In genomic region chr8:92678407-92678806, GRCm38 (mm10) we compare ENCODE assay signal across 10 mouse cellular contexts. TPM values are rescaled to one million over a fixed set of nuclear protein-coding genes. Genes with fewer than 3 reads are reported as not detected.
A peak's percentile ranks its signal among the peaks of the same experiment; 100 is the strongest.
DNase-seq lines count a peak whose midpoint lies in the region; ATAC-seq and TF ChIP-seq lines count a peak whose summit lies in the region.
"Had no signal": no experiment of that assay in that cellular context is flagged by ENCODE, and none has a peak within 500 bp of the region (broad histone marks: within the 10 kb centered on the region; RNA-seq: fewer than 3 reads in every experiment).

No protein-coding gene starts in this region.

- no peak overlapping the region for H3K9ac ChIP-seq in lung, embryonic 14.5 days
- no peak overlapping the region for H3K9ac ChIP-seq in lung, postnatal 0 days (replicated peaks; ENCODE audit: low read depth)
- H3K9ac ChIP-seq in intestine, embryonic 14.5 days (ENCODE audit: low read length), result no peak overlapping the region
- no peak overlapping the region for H3K9ac ChIP-seq in limb, embryonic 14.5 days (ENCODE audit: low read depth, low read length, severe bottlenecking)
- H3K9ac ChIP-seq in stomach, postnatal 0 days (ENCODE audit: low read length), result no peak overlapping the region

- 12% methylated on average over 16 of the region's 16 CpGs for WGBS in lung, embryonic 14.5 days
- 14% methylated on average over 16 of the region's 16 CpGs for WGBS in lung, postnatal 0 days
- 12% methylated on average over 16 of the region's 16 CpGs for WGBS in intestine, embryonic 14.5 days
- WGBS in limb, embryonic 14.5 days, result 12% methylated on average over 16 of the region's 16 CpGs
- WGBS in stomach, postnatal 0 days, result 13% methylated on average over 16 of the region's 16 CpGs

- TF ChIP-seq EP300 in lung, postnatal 0 days (IDR thresholded peaks at IDR 0.05), result no peak
- no peak for TF ChIP-seq EP300 in stomach, postnatal 0 days (optimal IDR thresholded peaks at IDR 0.05)

- H3K4me3 ChIP-seq in lung, embryonic 14.5 days (ENCODE audit: low read depth, low read length), result no peak overlapping the region; the same call in 1 of the 2 replicates
- H3K4me3 ChIP-seq in lung, postnatal 0 days (ENCODE audit: low read depth, low read length), result no peak overlapping the region
- peak overlapping the region; percentile 10; the same call in 1 of the 2 replicates for H3K4me3 ChIP-seq in intestine, embryonic 14.5 days (ENCODE audit: low read depth, low read length)
- peak overlapping the region; percentile 18 for H3K4me3 ChIP-seq in limb, embryonic 14.5 days (replicated peaks; ENCODE audit: low read length)
- no peak overlapping the region for H3K4me3 ChIP-seq in stomach, postnatal 0 days (ENCODE audit: low read depth, low read length)

- H3K27me3 ChIP-seq in lung, embryonic 14.5 days (ENCODE audit: insufficient read depth, low read length), result peaks cover 78% of the 10 kb centered on the region
- peaks cover 58% of the 10 kb centered on the region for H3K27me3 ChIP-seq in lung, postnatal 0 days (replicated peaks; ENCODE audit: insufficient read depth, low read length)
- H3K27me3 ChIP-seq in intestine, embryonic 14.5 days (replicated peaks; ENCODE audit: control insufficient read depth, insufficient read depth, low read length), result peaks cover 79% of the 10 kb centered on the region
- H3K27me3 ChIP-seq in limb, embryonic 14.5 days (ENCODE audit: control insufficient read depth, insufficient read depth, low read length), result peaks cover 72% of the 10 kb centered on the region
- H3K27me3 ChIP-seq in stomach, postnatal 0 days (ENCODE audit: control insufficient read depth, insufficient read depth, low read length), result peaks cover 24% of the 10 kb centered on the region

- H3K4me1 ChIP-seq in lung, embryonic 14.5 days (ENCODE audit: insufficient read depth), result no peaks in the 10 kb centered on the region
- no peaks in the 10 kb centered on the region for H3K4me1 ChIP-seq in lung, postnatal 0 days (ENCODE audit: insufficient read depth, low read depth, low read length)
- H3K4me1 ChIP-seq in intestine, embryonic 14.5 days (replicated peaks; ENCODE audit: control insufficient read depth, insufficient read depth, low read length), result peaks cover 9% of the 10 kb centered on the region; the same call in 1 of the 2 replicates
- H3K4me1 ChIP-seq in limb, embryonic 14.5 days (ENCODE audit: control insufficient read depth, insufficient read depth, low read length), result peaks cover 13% of the 10 kb centered on the region
- H3K4me1 ChIP-seq in stomach, postnatal 0 days (replicated peaks; ENCODE audit: control insufficient read depth, insufficient read depth), result peaks cover 4% of the 10 kb centered on the region

- DNase-seq in lung, embryonic 14.5 days, result peak; percentile 5
- DNase-seq in lung, postnatal 0 days (ENCODE audit: low spot score), result no peak
- peak; percentile 57 for DNase-seq in intestine, embryonic 14.5 days (ENCODE audit: low spot score)
- DNase-seq in limb, embryonic 14.5 days (ENCODE audit: low spot score), result no peak
- peak; percentile 65 for DNase-seq in stomach, postnatal 0 days (ENCODE audit: low spot score)
- DNase-seq in frontal cortex, postnatal 36 days (ENCODE audit: low spot score in 2 of 2), result no peak
- no peak for DNase-seq in layer of hippocampus, adult 9-11 months
- DNase-seq: cerebellum, adult 2 months had no signal

- no peak for ATAC-seq in lung, embryonic 14.5 days (ENCODE audit: insufficient read depth)
- ATAC-seq in lung, postnatal 0 days, result no peak
- peak; percentile 59; the same call in 1 of the 2 replicates for ATAC-seq in intestine, embryonic 14.5 days (replicated peaks; ENCODE audit: low FRiP score, low TSS enrichment, low read depth)
- ATAC-seq in limb, embryonic 14.5 days (ENCODE audit: low FRiP score, low read depth), result no peak
- ATAC-seq in stomach, postnatal 0 days (ENCODE audit: low FRiP score, low TSS enrichment), result no peak; the same call in 1 of the 2 replicates
- no peak for ATAC-seq in megakaryocyte, adult 5-6 weeks (ENCODE audit: poor library complexity, severe bottlenecking)

- H3K36me3 ChIP-seq in lung, embryonic 14.5 days (ENCODE audit: insufficient read depth), result no peaks in the 10 kb centered on the region
- H3K36me3 ChIP-seq in lung, postnatal 0 days (ENCODE audit: insufficient read depth, low read length), result no peaks in the 10 kb centered on the region
- H3K36me3 ChIP-seq in intestine, embryonic 14.5 days (ENCODE audit: control insufficient read depth, insufficient read depth, low read length), result no peaks in the 10 kb centered on the region
- H3K36me3 ChIP-seq in limb, embryonic 14.5 days (ENCODE audit: control insufficient read depth, insufficient read depth, low read length), result no peaks in the 10 kb centered on the region
- H3K36me3 ChIP-seq in stomach, postnatal 0 days (ENCODE audit: control insufficient read depth, insufficient read depth, low read length), result no peaks in the 10 kb centered on the region

- H3K9me3 ChIP-seq in lung, embryonic 14.5 days (ENCODE audit: low read depth, low read length), result no peaks in the 10 kb centered on the region
- H3K9me3 ChIP-seq in lung, postnatal 0 days (ENCODE audit: low read length), result no peaks in the 10 kb centered on the region
- no peaks in the 10 kb centered on the region for H3K9me3 ChIP-seq in intestine, embryonic 14.5 days (ENCODE audit: control insufficient read depth, low read length)
- no peaks in the 10 kb centered on the region for H3K9me3 ChIP-seq in limb, embryonic 14.5 days (ENCODE audit: control insufficient read depth, low read length)
- no peaks in the 10 kb centered on the region for H3K9me3 ChIP-seq in stomach, postnatal 0 days (ENCODE audit: control insufficient read depth, low read length)

- TF ChIP-seq CTCF in lung, embryonic 14.5 days (IDR thresholded peaks at IDR 0.05; ENCODE audit: low read depth), result no peak
- TF ChIP-seq CTCF in lung, postnatal 0 days (IDR thresholded peaks at IDR 0.05), result no peak
- no peak for TF ChIP-seq CTCF in stomach, postnatal 0 days (IDR thresholded peaks at IDR 0.05; ENCODE audit: low read depth)

- peak overlapping the region; percentile 23; the same call in 1 of the 2 replicates for H3K4me2 ChIP-seq in lung, embryonic 14.5 days
- no peak overlapping the region for H3K4me2 ChIP-seq in lung, postnatal 0 days (replicated peaks; ENCODE audit: low read depth, low read length)
- H3K4me2 ChIP-seq in intestine, embryonic 14.5 days (ENCODE audit: low read length), result peak overlapping the region; percentile 32
- peak overlapping the region; percentile 31; the same call in 1 of the 2 replicates for H3K4me2 ChIP-seq in limb, embryonic 14.5 days (replicated peaks; ENCODE audit: low read depth, low read length, severe bottlenecking)
- no peak overlapping the region for H3K4me2 ChIP-seq in stomach, postnatal 0 days (replicated peaks; ENCODE audit: low read depth)

- no peak overlapping the region for H3K27ac ChIP-seq in lung, embryonic 14.5 days (ENCODE audit: low read depth)
- H3K27ac ChIP-seq in lung, postnatal 0 days (ENCODE audit: low read length), result no peak overlapping the region
- H3K27ac ChIP-seq in intestine, embryonic 14.5 days (ENCODE audit: low read depth), result no peak overlapping the region
- H3K27ac ChIP-seq in limb, embryonic 14.5 days (replicated peaks; ENCODE audit: low read depth, low read length), result no peak overlapping the region
- H3K27ac ChIP-seq in stomach, postnatal 0 days (replicated peaks), result no peak overlapping the region

- no peak for TF ChIP-seq POLR2A in limb, embryonic 14.5 days (IDR thresholded peaks at IDR 0.05; ENCODE audit: borderline replicate concordance, extremely low read depth, insufficient read depth, insufficient read length)

RNA-seq across cellular contexts. Expression of gene Irx6, which starts 4.3 kb away (rescaled TPM):
- polyA plus RNA-seq in lung, embryonic 14.5 days (2014; fragmentation: Nextera tagmentation; extraction: Ambion mirVana), result not detected in 2 replicates
- not detected in 2 replicates for polyA plus RNA-seq in lung, postnatal 0 days (2015; fragmentation: Nextera tagmentation; extraction: Ambion mirVana)
- not detected in 2 replicates for polyA plus RNA-seq in intestine, embryonic 14.5 days (2014; fragmentation: Nextera tagmentation; extraction: Ambion mirVana)
- 7.6 and 9.0 TPM in 2 replicates for polyA plus RNA-seq in limb, embryonic 14.5 days (2012; rRNA removed)
- 7.4 and 8.5 TPM in 2 replicates for polyA plus RNA-seq in limb, embryonic 14.5 days (2014; fragmentation: Nextera tagmentation; extraction: Ambion mirVana)
- not detected in 2 replicates for polyA plus RNA-seq in stomach, postnatal 0 days (2015; fragmentation: Nextera tagmentation; extraction: Ambion mirVana)
- total RNA-seq in megakaryocyte, adult 5-6 weeks (2015), result not detected in 2 replicates
- not detected in 2 replicates for total RNA-seq in megakaryocyte, adult 5-6 weeks (2017)
- total RNA-seq: MEL had no signal

Comparison
In these comparisons a context has a peak if more than half of its experiments do, and no peak if none do; other contexts are left out.
1. DNase-seq: peak in lung, embryonic 14.5 days (single experiment), intestine, embryonic 14.5 days (single experiment) and stomach, postnatal 0 days (single experiment); none in lung, postnatal 0 days (single experiment), limb, embryonic 14.5 days (single experiment), frontal cortex, postnatal 36 days (0 of 2) and layer of hippocampus, adult 9-11 months (single experiment).
2. H3K4me2 ChIP-seq: peak in lung, embryonic 14.5 days (single experiment), intestine, embryonic 14.5 days (single experiment) and limb, embryonic 14.5 days (single experiment); none in lung, postnatal 0 days (single experiment) and stomach, postnatal 0 days (single experiment).
3. H3K4me3 ChIP-seq: peak in intestine, embryonic 14.5 days (single experiment) and limb, embryonic 14.5 days (single experiment); none in lung, embryonic 14.5 days (single experiment), lung, postnatal 0 days (single experiment) and stomach, postnatal 0 days (single experiment).